Mouse (Mus musculus) adrenal gland, adult 18-20 months (tissue): Measurements from ENCODE around the gene Smyd4. TPM values are rescaled to one million over a fixed set of nuclear protein-coding genes. Genes with fewer than 3 reads are reported as not detected.

Source experiments
- DNase-seq, 2 experiments: peaks; one replicate each; pipeline ENCODE4 v3.0.0; 2021 to 2022; ENCODE audit warnings: low spot score in 2 of 2
- microRNA-seq, 2 experiments: library from miRNA; unstranded; fragments of <30 nt; microRNA quantifications; one replicate each; pipeline ENCODE4 v1.2.0; 2021; ENCODE audit warnings: borderline number of aligned reads in 2 of 2
- total RNA-seq, 2 experiments: library from RNA; stranded (reverse); gene quantifications; 1 replicate in 1 of 2; 2 replicates in 1 of 2; pipeline ENCODE4 v1.2.3; 2021

The Smyd4 gene
- total RNA-seq, 2 experiments from 2014 or later, result 6.6 to 7.9 TPM

DNA sequence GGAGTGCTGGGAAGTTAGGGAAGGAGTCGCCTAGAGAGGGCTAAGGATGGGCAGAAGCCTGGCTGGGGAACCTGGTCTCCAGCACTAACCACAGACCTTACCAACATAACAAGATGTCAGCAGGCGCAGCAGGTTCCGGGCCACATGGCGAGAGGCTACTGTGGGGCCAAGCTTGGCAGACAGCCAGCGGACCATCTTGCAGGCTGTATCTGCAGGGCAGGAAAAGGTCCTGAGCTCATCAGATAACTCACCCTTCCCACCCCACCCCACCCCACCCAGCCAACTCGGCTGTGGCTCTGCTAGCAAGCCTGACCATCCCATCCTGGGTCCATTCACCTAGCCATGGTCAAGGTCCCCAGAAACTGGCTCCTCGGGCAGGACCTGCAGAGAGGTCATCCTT, 101.5 kb downstream of the Smyd4 start:
- no peak for DNase-seq

GRCm38 (mm10) chr11:75450304-75450908, 102.2 kb downstream of the Smyd4 start:
- DNase-seq, result no peak

DNA sequence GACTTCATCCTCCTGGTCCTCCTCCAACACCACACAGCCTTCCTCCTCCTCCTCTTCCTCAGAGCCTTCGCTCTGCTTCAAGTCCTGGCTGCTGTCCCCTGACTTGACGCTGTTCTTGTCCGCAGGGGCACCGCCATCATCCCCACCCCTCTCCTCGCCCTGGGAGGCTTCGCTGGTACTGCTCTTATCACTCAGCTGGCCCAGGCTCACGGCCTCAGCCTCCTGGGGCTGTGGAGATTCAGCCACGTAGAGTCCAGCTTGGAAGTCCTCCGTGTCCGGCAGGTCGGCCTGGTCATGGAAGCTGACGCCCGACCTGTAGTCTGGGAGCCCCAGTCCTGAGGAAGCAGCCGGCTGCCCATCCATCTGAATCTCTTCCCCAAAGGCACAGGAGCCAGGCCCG, 102.7 kb downstream of the Smyd4 start:
- no peak for DNase-seq

GRCm38 (mm10) chr11:75452081-75452480, 103.8 kb downstream of the Smyd4 start:
- DNase-seq, result no peak

DNA sequence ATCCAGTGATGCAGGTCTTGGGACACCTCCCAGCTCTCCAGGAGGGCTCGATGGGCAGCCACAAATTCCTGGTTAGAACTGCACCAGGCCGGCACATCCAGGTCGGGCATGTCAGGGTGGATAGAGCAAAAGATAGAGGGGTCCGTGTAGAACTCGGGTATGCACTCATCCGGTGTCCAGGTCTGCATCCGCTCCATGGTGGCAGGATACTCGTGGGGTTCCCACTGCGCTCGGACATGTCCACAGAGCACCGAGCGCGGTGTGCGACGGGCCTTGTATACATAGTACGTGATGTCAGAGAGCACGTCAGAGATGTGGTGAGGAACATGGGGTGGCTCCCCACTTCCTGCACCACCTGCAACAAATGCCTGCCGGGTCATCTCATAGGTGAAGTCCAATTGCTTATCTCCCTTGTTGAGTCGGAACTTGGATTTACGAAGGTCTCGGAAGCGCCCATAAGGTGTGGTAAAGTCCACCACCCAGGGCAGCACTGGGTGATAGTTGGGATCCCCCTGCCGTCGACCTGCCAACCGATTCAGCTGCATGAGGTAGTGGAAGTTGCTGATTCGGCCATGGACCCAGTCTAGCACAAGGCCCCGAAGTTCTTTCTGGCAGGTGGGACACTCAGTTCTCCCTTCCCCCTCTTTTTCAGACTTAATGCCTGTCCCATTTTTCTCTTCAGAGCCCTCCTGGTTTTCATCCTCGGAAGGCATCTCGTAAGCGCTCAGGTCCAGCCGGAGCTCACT, 104.8 kb downstream of the Smyd4 start:
- no peak for DNase-seq

DNA sequence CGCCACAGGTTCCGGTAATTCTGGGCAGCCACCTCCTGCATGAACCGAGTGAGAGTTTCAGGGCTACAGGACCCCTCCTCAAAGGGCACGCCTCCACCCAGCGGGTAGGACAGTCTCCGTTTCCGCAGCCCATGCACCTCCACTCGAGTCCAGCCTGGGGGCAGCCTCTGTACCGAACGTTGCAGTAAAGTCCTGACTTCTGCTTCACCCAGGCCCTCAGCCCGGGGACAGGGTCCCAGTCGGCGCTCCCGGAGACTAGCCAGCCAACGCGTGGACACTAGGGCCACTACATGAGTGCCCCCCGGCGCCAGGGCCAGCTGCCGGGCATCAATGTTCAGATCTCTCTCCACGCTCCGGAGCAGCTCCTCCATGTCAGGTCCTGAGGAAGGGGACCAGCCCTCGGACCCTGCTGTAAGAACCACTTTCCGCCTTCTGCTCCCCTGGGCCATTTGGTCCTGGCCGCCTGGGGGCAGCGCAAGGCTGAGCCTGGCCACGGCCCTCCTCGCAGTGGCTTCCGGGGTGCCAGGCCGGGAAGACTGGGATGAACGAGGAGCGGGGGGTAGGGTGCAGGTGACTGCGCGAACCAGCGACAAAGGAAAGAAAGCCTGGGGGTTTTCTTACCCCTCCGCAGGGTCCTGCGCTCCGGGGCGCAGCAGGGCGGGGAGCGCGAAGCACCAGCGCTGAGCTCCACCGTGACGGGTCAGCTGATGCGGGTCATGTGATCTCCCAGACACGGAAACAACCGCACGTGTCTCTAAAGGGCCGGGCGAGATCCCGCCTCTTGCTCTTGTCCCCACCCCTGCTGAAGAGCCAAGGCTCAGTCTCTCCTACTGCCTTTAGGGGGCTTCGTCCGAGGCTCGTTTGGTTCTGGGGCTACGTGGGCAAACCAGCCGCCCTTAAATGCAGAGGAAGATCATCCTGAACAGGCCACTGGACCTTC, 106.0 kb downstream of the Smyd4 start, which contains the start of gene Wdr81:
Gene Wdr81, minus strand, starts transcription at position 727 of the 940 bp plus-strand sequence.
- DNase-seq, result peak; percentile 77 to 79

Small RNA genes within 50 kb of the gene (microRNA-seq; reads per million reads assigned to microRNA genes)
- 0 reads per million in 2 experiments for gene Gm47300

Other genes with a start within 250 kb of the Smyd4 start
- gene Hic1, start 178.9 kb upstream of the Smyd4 start, total RNA-seq, result 10 to 100 TPM in 1 of 2 experiments, 1 to 10 TPM in 1; 5.4 to 13.1 TPM
- 10 to 100 TPM; 15.9 to 19.8 TPM for gene Ovca2, start 169.6 kb upstream of the Smyd4 start, total RNA-seq
- 10 to 100 TPM; 23.4 to 34.5 TPM for gene Dph1, start 157.2 kb upstream of the Smyd4 start, total RNA-seq
- gene Rtn4rl1, start 154.7 kb upstream of the Smyd4 start, total RNA-seq, result 10 to 100 TPM; 27.7 to 33.2 TPM
- 10 to 100 TPM; 39.7 to 42.2 TPM for gene Rpa1, start 109 bp upstream of the Smyd4 start, total RNA-seq
- 10 to 100 TPM; 13.7 to 28.0 TPM for gene Serpinf1, start 74.3 kb downstream of the Smyd4 start, total RNA-seq
- not detected for gene Serpinf2, start 91.2 kb downstream of the Smyd4 start, total RNA-seq
- 10 to 100 TPM; 11.5 to 15.3 TPM for gene Wdr81, start 106.3 kb downstream of the Smyd4 start, total RNA-seq
- 1 to 10 TPM; 8.1 to 9.1 TPM for gene Tlcd2, start 113.3 kb downstream of the Smyd4 start, total RNA-seq
- gene Prpf8, start 138.4 kb downstream of the Smyd4 start, total RNA-seq, result 100 to 1,000 TPM; 118 to 147 TPM
- gene Rilp, start 161.7 kb downstream of the Smyd4 start, total RNA-seq, result 10 to 100 TPM; 11.5 to 20.8 TPM
- 1 to 10 TPM; 7.5 TPM for gene Scarf1, start 165.1 kb downstream of the Smyd4 start, total RNA-seq
- gene Slc43a2, start 183.3 kb downstream of the Smyd4 start, total RNA-seq, result 10 to 100 TPM; 22.8 to 29.1 TPM
- gene Pitpna, start 239.7 kb downstream of the Smyd4 start, total RNA-seq, result 100 to 1,000 TPM; 152 to 175 TPM